Comparison of ENCODE assay signal across 10 mouse cellular contexts in the genomic region with DNA sequence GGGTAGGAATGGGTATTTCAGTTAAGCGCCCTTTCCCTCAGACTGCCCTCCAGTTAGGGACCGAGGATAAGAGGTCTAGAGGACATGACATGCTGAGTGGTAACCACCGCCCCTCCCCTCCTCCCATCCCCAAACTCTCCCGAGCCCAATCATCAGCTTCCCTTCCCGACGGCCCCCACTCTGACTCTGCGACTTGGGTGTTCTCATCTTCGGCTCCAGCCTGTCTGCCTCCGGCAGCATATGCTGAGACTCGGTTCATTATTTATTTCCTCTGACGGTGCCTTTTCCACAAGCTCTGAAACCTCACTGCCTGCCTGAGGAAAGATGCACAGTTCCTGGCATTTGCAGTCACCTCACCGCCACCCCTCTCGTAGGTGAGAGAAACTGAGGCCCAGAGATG. TPM values are rescaled to one million over a fixed set of nuclear protein-coding genes. Genes with fewer than 3 reads are reported as not detected.
DNase-seq lines count a peak whose midpoint lies in the region; ATAC-seq and TF ChIP-seq lines count a peak whose summit lies in the region.
"Had no signal": no experiment of that assay in that cellular context is flagged by ENCODE, and none has a peak within 500 bp of the region (broad histone marks: within the 10 kb centered on the region; RNA-seq: fewer than 3 reads in every experiment).

No protein-coding gene starts in this region.

- H3K27me3 ChIP-seq in heart, postnatal 0 days (ENCODE audit: control insufficient read depth, insufficient read depth, low read length) = no peaks in the 10 kb centered on the region
- no peaks in the 10 kb centered on the region for H3K27me3 ChIP-seq in midbrain, embryonic 11.5 days (ENCODE audit: control insufficient read depth, insufficient read depth, low read length)
- H3K27me3 ChIP-seq in midbrain, postnatal 0 days (ENCODE audit: insufficient read depth, low read length) = no peaks in the 10 kb centered on the region
- H3K27me3 ChIP-seq in intestine, embryonic 16.5 days (replicated peaks; ENCODE audit: control insufficient read depth, insufficient read depth, low read length) = no peaks in the 10 kb centered on the region

- 0 out of 2 replicates have a peak, but pooled peaks cover 6% of the 10 kb centered on the region for H3K4me1 ChIP-seq in heart, postnatal 0 days (ENCODE audit: control insufficient read depth, insufficient read depth)
- H3K4me1 ChIP-seq in midbrain, embryonic 11.5 days (ENCODE audit: control insufficient read depth, insufficient read depth, low read length) = peaks cover 8% of the 10 kb centered on the region
- H3K4me1 ChIP-seq in midbrain, postnatal 0 days (ENCODE audit: insufficient read depth, low read length) = peaks cover 4% of the 10 kb centered on the region; the same call in 1 of the 2 replicates
- 0 out of 2 replicates have a peak, but pooled peaks cover 5% of the 10 kb centered on the region for H3K4me1 ChIP-seq in intestine, embryonic 16.5 days (ENCODE audit: control insufficient read depth, insufficient read depth, low read length)

- 42% methylated on average over 13 of the region's 13 CpGs for WGBS in heart, postnatal 0 days
- 86% methylated on average over 13 of the region's 13 CpGs for WGBS in midbrain, embryonic 11.5 days
- WGBS in midbrain, postnatal 0 days = 84% methylated on average over 13 of the region's 13 CpGs
- WGBS in intestine, embryonic 16.5 days = 53% methylated on average over 13 of the region's 13 CpGs

- H3K27ac ChIP-seq in heart, postnatal 0 days (ENCODE audit: low read depth) = peak overlapping the region; percentile 39; the same call in 1 of the 2 replicates
- H3K27ac ChIP-seq in midbrain, embryonic 11.5 days (ENCODE audit: low read depth, low read length) = no peak overlapping the region
- H3K27ac ChIP-seq in midbrain, postnatal 0 days (ENCODE audit: low read depth, low read length) = no peak overlapping the region
- H3K27ac ChIP-seq in intestine, embryonic 16.5 days (ENCODE audit: low read length) = peak overlapping the region; percentile 62

- peaks cover 32% of the 10 kb centered on the region for H3K36me3 ChIP-seq in heart, postnatal 0 days (replicated peaks; ENCODE audit: control insufficient read depth, insufficient read depth, low read length)
- H3K36me3 ChIP-seq in midbrain, embryonic 11.5 days (ENCODE audit: control insufficient read depth, insufficient read depth, low read length) = peaks cover 16% of the 10 kb centered on the region; the same call in 1 of the 2 replicates
- H3K36me3 ChIP-seq in midbrain, postnatal 0 days (ENCODE audit: insufficient read depth, low read length) = peaks cover 53% of the 10 kb centered on the region
- peaks cover 11% of the 10 kb centered on the region for H3K36me3 ChIP-seq in intestine, embryonic 16.5 days (ENCODE audit: control insufficient read depth, insufficient read depth, low read length)

- H3K9me3 ChIP-seq in heart, postnatal 0 days (replicated peaks; ENCODE audit: control insufficient read depth, low read length) = no peaks in the 10 kb centered on the region
- no peaks in the 10 kb centered on the region for H3K9me3 ChIP-seq in midbrain, embryonic 11.5 days (ENCODE audit: control insufficient read depth, low read length)
- no peaks in the 10 kb centered on the region for H3K9me3 ChIP-seq in midbrain, postnatal 0 days (ENCODE audit: low read length)
- no peaks in the 10 kb centered on the region for H3K9me3 ChIP-seq in intestine, embryonic 16.5 days (ENCODE audit: control insufficient read depth, low read length)

- DNase-seq in heart, postnatal 0 days (ENCODE audit: low spot score) = no peak
- no peak for DNase-seq in heart, postnatal 4 days
- DNase-seq in midbrain, embryonic 11.5 days (ENCODE audit: low spot score, missing footprints) = peak; percentile 66
- no peak for DNase-seq in midbrain, postnatal 0 days (ENCODE audit: low spot score)
- DNase-seq in retina, postnatal 1 day = no peak
- no peak for DNase-seq in natural killer cell, adult 2 months (ENCODE audit: low spot score in 2 of 2)
- DNase-seq: midbrain, embryonic 14.5 days; spleen, adult 18-20 months; thymus, postnatal 4 days had no signal

- peak; percentile 13; the same call in 1 of the 2 replicates for ATAC-seq in heart, postnatal 0 days (ENCODE audit: insufficient read depth, low read depth)
- no peak for ATAC-seq in midbrain, embryonic 11.5 days (ENCODE audit: low FRiP score)
- no peak for ATAC-seq in midbrain, postnatal 0 days (ENCODE audit: low FRiP score)
- ATAC-seq in intestine, embryonic 16.5 days = peak; percentile 65

- H3K4me2 ChIP-seq in heart, postnatal 0 days (ENCODE audit: low read depth, low read length) = no peak overlapping the region
- H3K4me2 ChIP-seq in midbrain, embryonic 11.5 days = no peak overlapping the region
- no peak overlapping the region for H3K4me2 ChIP-seq in midbrain, postnatal 0 days (ENCODE audit: low read depth, low read length, poor library complexity, severe bottlenecking)
- no peak overlapping the region for H3K4me2 ChIP-seq in intestine, embryonic 16.5 days (ENCODE audit: low read depth, low read length)

- no peak for TF ChIP-seq EP300 in heart, postnatal 0 days (IDR thresholded peaks at IDR 0.05; ENCODE audit: low read depth)

- no peak overlapping the region for H3K9ac ChIP-seq in heart, postnatal 0 days (replicated peaks; ENCODE audit: low read depth, low read length)
- no peak overlapping the region for H3K9ac ChIP-seq in midbrain, embryonic 11.5 days (ENCODE audit: low read length)
- no peak overlapping the region for H3K9ac ChIP-seq in midbrain, postnatal 0 days (replicated peaks; ENCODE audit: low read length, poor library complexity, severe bottlenecking)
- no peak overlapping the region for H3K9ac ChIP-seq in intestine, embryonic 16.5 days (ENCODE audit: low read depth, low read length)

- no peak for TF ChIP-seq CTCF in heart, postnatal 0 days (IDR thresholded peaks at IDR 0.05; ENCODE audit: low read depth)
- TF ChIP-seq CTCF in midbrain, postnatal 0 days (IDR thresholded peaks at IDR 0.05) = no peak

- H3K4me3 ChIP-seq in heart, postnatal 0 days (ENCODE audit: low read depth, low read length) = no peak overlapping the region
- no peak overlapping the region for H3K4me3 ChIP-seq in midbrain, embryonic 11.5 days (ENCODE audit: low read depth, low read length)
- H3K4me3 ChIP-seq in midbrain, postnatal 0 days (ENCODE audit: low read depth, low read length) = no peak overlapping the region
- no peak overlapping the region for H3K4me3 ChIP-seq in intestine, embryonic 16.5 days (ENCODE audit: low read length)

RNA-seq across cellular contexts. Expression of a gene that starts 15.7 kb away (rescaled TPM):
- 224 and 298 TPM in 2 replicates for total RNA-seq in heart, postnatal 0 days (2014; rRNA removed; ENCODE audit: low replicate concordance)
- polyA plus RNA-seq in heart, postnatal 0 days (2015; fragmentation: Nextera tagmentation; extraction: Ambion mirVana) = 206 and 223 TPM in 2 replicates
- total RNA-seq in heart, postnatal 4 days (2021) = 10 to 100 TPM; 85.3 to 85.5 TPM
- polyA plus RNA-seq in midbrain, embryonic 11.5 days (2014; fragmentation: Nextera tagmentation; extraction: Ambion mirVana) = 104 and 110 TPM in 2 replicates
- 45.0 and 85.3 TPM in 2 replicates for total RNA-seq in midbrain, postnatal 0 days (2014; rRNA removed)
- 80.6 and 86.8 TPM in 2 replicates for polyA plus RNA-seq in midbrain, postnatal 0 days (2015; fragmentation: Nextera tagmentation; extraction: Ambion mirVana)
- 311 and 334 TPM in 2 replicates for polyA plus RNA-seq in intestine, embryonic 16.5 days (2015; fragmentation: Nextera tagmentation; extraction: Ambion mirVana)

Comparison
In these comparisons a context has a peak if more than half of its experiments do, and no peak if none do; other contexts are left out.
1. ATAC-seq: peak in heart, postnatal 0 days (single experiment) and intestine, embryonic 16.5 days (single experiment); none in midbrain, embryonic 11.5 days (single experiment) and midbrain, postnatal 0 days (single experiment).
2. H3K27ac ChIP-seq: peak in heart, postnatal 0 days (single experiment) and intestine, embryonic 16.5 days (single experiment); none in midbrain, embryonic 11.5 days (single experiment) and midbrain, postnatal 0 days (single experiment).